Mouse (Mus musculus): Measurements from ENCODE around the gene Vps13d.
"Not testable (repeated sequence)": the region's sequence is repeated elsewhere in the genome, so short reads cannot be mapped to it uniquely, and the experiment has no call there.

Gene Vps13d

GRCm38 (mm10) chr4:145211076-145211475, 16.3 kb upstream of the Vps13d start:
- DNase-seq (ENCODE audit: low spot score in 2 of 2): no peak

- DNase-seq (ENCODE audit: low spot score in 2 of 2): no peak
Measured at GRCm38 (mm10) chr4:145210564-145210963, 15.8 kb upstream of the Vps13d start.

GRCm38 (mm10) chr4:145209690-145210088, 14.9 kb upstream of the Vps13d start:
- DNase-seq (ENCODE audit: low spot score in 2 of 2): no peak

GRCm38 (mm10) chr4:145209076-145209689, 14.4 kb upstream of the Vps13d start:
- DNase-seq (ENCODE audit: low spot score in 2 of 2): no peak

- no peak for DNase-seq (ENCODE audit: low spot score in 2 of 2)
Measured at GRCm38 (mm10) chr4:145207718-145208371, 13.0 kb upstream of the Vps13d start.

GRCm38 (mm10) chr4:145204779-145205178, 10.0 kb upstream of the Vps13d start:
- no peak for DNase-seq (ENCODE audit: low spot score in 2 of 2)

GRCm38 (mm10) chr4:145203305-145203704, 8.5 kb upstream of the Vps13d start:
- DNase-seq (ENCODE audit: low spot score in 2 of 2): no peak

- DNase-seq (ENCODE audit: low spot score in 2 of 2): no peak
Measured at GRCm38 (mm10) chr4:145201424-145201823, 6.6 kb upstream of the Vps13d start.

- peak in 1 of 2 experiments; percentile 51 for DNase-seq (ENCODE audit: low spot score in 2 of 2)
Measured at GRCm38 (mm10) chr4:145199982-145200699, 5.3 kb upstream of the Vps13d start.

- DNase-seq (ENCODE audit: low spot score in 2 of 2): no peak
Measured at GRCm38 (mm10) chr4:145196586-145196985, 1.8 kb upstream of the Vps13d start.

GRCm38 (mm10) chr4:145195172-145195571, 367 bp upstream of the Vps13d start:
- no peak for DNase-seq (ENCODE audit: low spot score in 2 of 2)

GRCm38 (mm10) chr4:145193991-145194511, 754 bp downstream of the Vps13d start:
- DNase-seq (ENCODE audit: low spot score in 2 of 2): peak in 1 of 2 experiments; percentile 31

- DNase-seq (ENCODE audit: low spot score in 2 of 2): no peak
Measured at GRCm38 (mm10) chr4:145193406-145193805, 1.4 kb downstream of the Vps13d start.

GRCm38 (mm10) chr4:145192686-145193085, 2.1 kb downstream of the Vps13d start:
- peak in 1 of 2 experiments; percentile 34 for DNase-seq (ENCODE audit: low spot score in 2 of 2)

- DNase-seq (ENCODE audit: low spot score in 2 of 2): no peak
Measured at GRCm38 (mm10) chr4:145188561-145188960, 6.2 kb downstream of the Vps13d start.

- DNase-seq (ENCODE audit: low spot score in 2 of 2): no peak
Measured at GRCm38 (mm10) chr4:145187619-145188018, 7.2 kb downstream of the Vps13d start.

GRCm38 (mm10) chr4:145178918-145179549, 15.8 kb downstream of the Vps13d start:
- no peak for DNase-seq (ENCODE audit: low spot score in 2 of 2)

- DNase-seq (ENCODE audit: low spot score in 2 of 2): not testable (repeated sequence)
Measured at GRCm38 (mm10) chr4:145165542-145165941, 29.3 kb downstream of the Vps13d start.

- no peak for DNase-seq (ENCODE audit: low spot score in 2 of 2)
Measured at GRCm38 (mm10) chr4:145164111-145164510, 30.7 kb downstream of the Vps13d start.

GRCm38 (mm10) chr4:145161243-145161642, 33.6 kb downstream of the Vps13d start:
- peak; percentile 10 to 20 for DNase-seq (ENCODE audit: low spot score in 2 of 2)

GRCm38 (mm10) chr4:145155956-145156355, 38.8 kb downstream of the Vps13d start:
- peak; percentile 29 to 42 for DNase-seq (ENCODE audit: low spot score in 2 of 2)

GRCm38 (mm10) chr4:145151103-145151486, 43.7 kb downstream of the Vps13d start:
- DNase-seq (ENCODE audit: low spot score in 2 of 2): no peak
